Mouse (Mus musculus) lung, postnatal 0 days (tissue): Measurements from ENCODE around the gene Svs5.

Experiments used
- CTCF ChIP-seq: IDR thresholded peaks from 2 replicates; pipeline ENCODE4 v1.5.1; 2016; ENCODE audit warnings: antibody characterized with exemption, mild to moderate bottlenecking
- EP300 ChIP-seq: IDR thresholded peaks from 2 replicates; pipeline ENCODE4 v1.6.1; 2016; ENCODE audit warnings: antibody characterized with exemption, mild to moderate bottlenecking, control low read depth

DNA sequence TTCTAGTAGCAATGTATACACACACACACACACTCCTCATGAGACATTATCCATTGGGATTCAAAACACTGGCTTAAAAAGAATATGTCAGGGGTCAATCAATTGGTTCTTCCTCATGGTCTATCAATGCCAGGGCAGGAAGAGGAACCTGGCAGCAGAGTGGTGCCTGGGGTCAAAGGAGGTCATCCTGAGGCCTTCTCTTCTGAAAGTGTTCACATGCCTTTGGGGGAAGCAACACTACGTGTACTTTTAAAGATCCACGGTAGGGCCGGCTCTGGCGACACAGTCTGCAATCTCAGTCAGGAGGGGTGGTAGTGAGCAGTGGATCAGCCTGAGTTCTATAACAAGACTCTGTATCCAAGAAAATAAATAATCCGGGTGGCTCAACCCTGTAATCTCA, 27.1 kb downstream of the Svs5 start:
- TF ChIP-seq CTCF (no peak), EP300 (no peak)
